8 mouse cellular contexts compared by ENCODE assay signal in genomic region chr4:115096435-115097145, GRCm38 (mm10). TPM values are rescaled to one million over a fixed set of nuclear protein-coding genes. Genes with fewer than 3 reads are reported as not detected.
DNase-seq lines count a peak whose midpoint lies in the region; ATAC-seq and TF ChIP-seq lines count a peak whose summit lies in the region.

No protein-coding gene starts in this region.

- H3K36me3 ChIP-seq in spleen, adult 2 months (ENCODE audit: control insufficient read depth, insufficient read depth, low read length), result no peaks in the 10 kb centered on the region
- H3K36me3 ChIP-seq in hindbrain, embryonic 12.5 days, result no peaks in the 10 kb centered on the region
- no peaks in the 10 kb centered on the region for H3K36me3 ChIP-seq in splenic B cell, adult 2 months (ENCODE audit: control insufficient read depth, insufficient read depth, low read length, poor library complexity, severe bottlenecking)

- no peak for TF ChIP-seq POLR2A in spleen, adult 2 months (IDR thresholded peaks at IDR 0.05; ENCODE audit: low read depth, low read length)

- no peaks in the 10 kb centered on the region for H3K9me3 ChIP-seq in hindbrain, embryonic 12.5 days (replicated peaks)

- H3K27ac ChIP-seq in spleen, adult 2 months (ENCODE audit: insufficient read depth, low read length), result peak overlapping the region; percentile 16; the same call in 1 of the 2 replicates
- no peak overlapping the region; the same call in 1 of the 2 replicates for H3K27ac ChIP-seq in hindbrain, embryonic 12.5 days

- 5% methylated on average over 11 of the region's 11 CpGs for WGBS in spleen, adult 2 months
- WGBS in hindbrain, embryonic 12.5 days, result 11% methylated on average over 11 of the region's 11 CpGs

- intact Hi-C loops in left cerebral cortex, postnatal 10 days (cut with DNase I), result loop anchor here (5.0 kb wide), 1 partner anchor 99 kb away; no protein-coding TSS in a partner anchor
- intact Hi-C loops in left cerebral cortex, postnatal 4 days (cut with DNase I), result no loop called here

- TF ChIP-seq CTCF in spleen, adult 2 months (IDR thresholded peaks at IDR 0.05; ENCODE audit: extremely low read depth, insufficient read depth, insufficient read length, insufficient replicate concordance), result no peak

- H3K4me2 ChIP-seq in hindbrain, embryonic 12.5 days (replicated peaks), result peak overlapping the region; percentile 69

- no peak overlapping the region for H3K9ac ChIP-seq in hindbrain, embryonic 12.5 days

- H3K4me1 ChIP-seq in spleen, adult 2 months (ENCODE audit: control insufficient read depth, insufficient read depth, insufficient read length), result no peaks in the 10 kb centered on the region
- H3K4me1 ChIP-seq in hindbrain, embryonic 12.5 days, result peaks cover 15% of the 10 kb centered on the region

- H3K4me3 ChIP-seq in spleen, adult 2 months (ENCODE audit: extremely low read depth, insufficient read depth, insufficient read length), result 0 out of 2 replicates have a peak overlapping the region, but pooled peaks have one; percentile 17
- peak overlapping the region; percentile 33 for H3K4me3 ChIP-seq in hindbrain, embryonic 12.5 days

- H3K27me3 ChIP-seq in spleen, adult 2 months (ENCODE audit: control insufficient read depth, insufficient read depth, low read length), result no peaks in the 10 kb centered on the region
- H3K27me3 ChIP-seq in hindbrain, embryonic 12.5 days, result peaks cover 54% of the 10 kb centered on the region
- H3K27me3 ChIP-seq in splenic B cell, adult 2 months (ENCODE audit: control insufficient read depth, insufficient read depth, low read length, poor library complexity, severe bottlenecking), result no peaks in the 10 kb centered on the region; the same call in 1 of the 2 replicates

- DNase-seq in spleen, adult 2 months (ENCODE audit: low read depth in 1 of 2, low spot score in 2 of 2), result no peak
- no peak for DNase-seq in spleen, postnatal 14 days (ENCODE audit: low spot score in 2 of 2)
- peak; percentile 68 for DNase-seq in liver
- DNase-seq in splenic B cell, adult 2 months (ENCODE audit: low read depth, low spot score), result peak; percentile 8
- no peak for DNase-seq in retina, embryonic 14.5 days (ENCODE audit: low spot score)
- no peak for DNase-seq in left cerebral cortex, postnatal 10 days (ENCODE audit: extremely low spot score in 1 of 2, low spot score in 2 of 2)
- no peak for DNase-seq in left cerebral cortex, postnatal 4 days

- peak; percentile 20; the same call in 1 of the 2 replicates for ATAC-seq in hindbrain, embryonic 12.5 days (ENCODE audit: low FRiP score)

RNA-seq across cellular contexts. Expression of gene Pdzk1ip1, which starts 8.1 kb away (rescaled TPM):
- 79.3 and 89.6 TPM in 2 replicates for polyA plus RNA-seq in spleen, adult 2 months (2012; rRNA removed)
- polyA plus RNA-seq in hindbrain, embryonic 12.5 days (2016; fragmentation: Nextera tagmentation; extraction: Ambion mirVana), result 13.1 and 15.2 TPM in 2 replicates
- under 1 TPM; 0.58 to 0.59 TPM for total RNA-seq in left cerebral cortex, postnatal 10 days (2021)
- under 1 TPM; 0.84 to 0.95 TPM for total RNA-seq in left cerebral cortex, postnatal 4 days (2021)

RNA-seq across cellular contexts. Expression of gene Cyp4x1, which starts 37.5 kb away (rescaled TPM):
- 0.02 and 0.04 TPM in 2 replicates for polyA plus RNA-seq in spleen, adult 2 months (2012; rRNA removed)
- 1.9 and 2.0 TPM in 2 replicates for polyA plus RNA-seq in hindbrain, embryonic 12.5 days (2016; fragmentation: Nextera tagmentation; extraction: Ambion mirVana)
- 10 to 100 TPM; 18.9 to 20.1 TPM for total RNA-seq in left cerebral cortex, postnatal 10 days (2021)
- total RNA-seq in left cerebral cortex, postnatal 4 days (2021), result 10 to 100 TPM; 21.1 to 22.1 TPM

RNA-seq across cellular contexts. Expression of gene Tal1, which starts 40.4 kb away (rescaled TPM):
- polyA plus RNA-seq in spleen, adult 2 months (2012; rRNA removed), result 20.9 and 37.0 TPM in 2 replicates
- polyA plus RNA-seq in hindbrain, embryonic 12.5 days (2016; fragmentation: Nextera tagmentation; extraction: Ambion mirVana), result 6.0 and 7.0 TPM in 2 replicates
- total RNA-seq in left cerebral cortex, postnatal 10 days (2021), result 1 to 10 TPM; 2.0 to 2.6 TPM
- total RNA-seq in left cerebral cortex, postnatal 4 days (2021), result 1 to 10 TPM; 2.1 to 2.4 TPM

Comparison
In these comparisons a context has a peak if more than half of its experiments do, and no peak if none do; other contexts are left out.
1. DNase-seq: peak in liver (single experiment) and splenic B cell, adult 2 months (single experiment); none in spleen, adult 2 months (0 of 2), spleen, postnatal 14 days (0 of 2), retina, embryonic 14.5 days (single experiment), left cerebral cortex, postnatal 10 days (0 of 2) and left cerebral cortex, postnatal 4 days (single experiment).